Mouse (Mus musculus): ENCODE results near the gene Rcc2.

- no peak for TF ChIP-seq CTCF (IDR thresholded peaks at IDR 0.05; ENCODE audit: low read depth, low read length)
- TF ChIP-seq GATA1 (IDR thresholded peaks at IDR 0.05; ENCODE audit: borderline replicate concordance, low read length): no peak
- TF ChIP-seq POLR2AphosphoS5 (IDR thresholded peaks at IDR 0.05; ENCODE audit: insufficient replicate concordance, low read depth, low read length): no peak
- TF ChIP-seq TAL1 (conservative IDR thresholded peaks at IDR 0.05; ENCODE audit: low read depth, low read length): no peak
- no peak for TF ChIP-seq GATA2 (IDR thresholded peaks at IDR 0.05; ENCODE audit: borderline replicate concordance, low read depth, low read length)
These were observed 6.8 kb upstream of the Rcc2 start for GRCm38 (mm10) chr4:140693513-140693912.
